Mouse (Mus musculus): ENCODE data around the gene S100a6.
A peak's percentile ranks its signal among the peaks of the same experiment; 100 is the strongest.

S100a6 gene

DNA sequence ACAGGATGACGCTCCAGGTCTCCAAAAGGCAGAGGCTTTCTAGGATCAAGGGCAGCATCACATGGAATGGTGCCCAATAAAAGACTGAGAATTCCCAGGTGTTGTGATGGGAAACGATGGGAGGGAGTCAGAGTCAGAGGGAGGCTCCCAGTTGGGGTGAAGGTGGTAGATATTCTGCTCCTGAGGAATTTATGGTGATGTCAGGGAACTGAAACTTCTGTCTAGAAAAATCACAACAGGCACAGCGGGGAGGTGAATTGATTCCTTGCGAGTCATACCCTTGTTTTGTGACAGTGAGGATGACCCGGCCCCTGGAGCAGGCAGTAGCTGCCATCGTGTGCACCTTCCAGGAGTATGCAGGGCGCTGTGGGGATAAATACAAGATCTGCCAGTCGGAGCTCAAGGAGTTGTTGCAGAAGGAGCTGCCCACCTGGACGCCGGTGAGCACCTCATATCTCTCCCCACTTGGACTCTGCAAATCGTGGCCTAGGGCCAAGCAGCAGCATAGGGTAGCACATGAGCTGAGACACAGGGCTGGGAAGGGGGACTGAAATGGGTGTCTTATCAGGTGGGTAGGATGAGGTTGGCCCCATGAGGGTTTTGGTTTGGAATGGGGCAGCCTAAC lies 11.1 kb upstream of the S100a6 start, which contains the start of gene Gm42674:
Gene Gm42674, plus strand, starts transcription at position 419 of the 625 bp plus-strand sequence.
- no peak for DNase-seq

DNA sequence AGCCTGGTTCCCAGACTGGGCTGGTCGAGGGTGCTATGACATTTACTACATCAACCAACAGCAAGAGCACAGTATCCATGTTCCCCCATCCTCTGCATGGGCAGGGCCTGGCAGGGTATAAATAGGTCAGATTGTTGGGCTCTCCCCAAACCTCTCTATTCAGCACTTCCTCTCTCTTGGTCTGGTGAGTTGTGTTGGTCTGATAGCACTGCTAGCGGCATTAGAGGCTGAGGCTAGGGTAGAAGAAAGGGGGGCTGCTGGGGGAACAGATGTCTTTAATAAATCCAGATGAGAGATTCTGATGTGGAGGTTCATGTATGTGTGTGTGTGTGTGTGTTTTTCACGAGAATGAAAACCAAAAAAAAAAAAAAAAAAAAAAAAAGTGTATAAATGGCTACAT lies 9.1 kb upstream of the S100a6 start, which contains the start of gene S100a4:
Gene S100a4, plus strand, starts transcription at position 149 of the 400 bp plus-strand sequence.
- DNase-seq = no peak

DNA sequence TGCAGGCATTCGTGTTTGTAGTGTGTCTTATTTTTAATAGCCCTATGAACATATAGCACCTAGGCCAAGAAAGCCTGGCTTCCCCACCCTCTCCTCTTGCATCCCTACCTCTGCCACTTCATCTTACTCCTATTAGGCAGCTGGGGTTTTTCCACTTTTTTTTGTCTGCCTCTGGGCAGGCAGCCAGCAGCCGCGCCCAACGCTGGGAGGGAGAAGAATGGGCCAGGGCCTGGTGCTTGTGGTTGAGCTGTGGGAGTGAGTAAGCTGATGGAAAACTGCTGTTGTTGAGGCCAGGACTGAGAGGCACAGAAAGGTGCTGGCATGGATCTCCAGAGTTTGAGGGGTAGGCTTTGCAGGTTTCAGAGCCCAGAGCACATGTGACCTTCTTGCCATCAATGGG lies 8.3 kb upstream of the S100a6 start:
- DNase-seq = peak; percentile 66 to 75

DNA sequence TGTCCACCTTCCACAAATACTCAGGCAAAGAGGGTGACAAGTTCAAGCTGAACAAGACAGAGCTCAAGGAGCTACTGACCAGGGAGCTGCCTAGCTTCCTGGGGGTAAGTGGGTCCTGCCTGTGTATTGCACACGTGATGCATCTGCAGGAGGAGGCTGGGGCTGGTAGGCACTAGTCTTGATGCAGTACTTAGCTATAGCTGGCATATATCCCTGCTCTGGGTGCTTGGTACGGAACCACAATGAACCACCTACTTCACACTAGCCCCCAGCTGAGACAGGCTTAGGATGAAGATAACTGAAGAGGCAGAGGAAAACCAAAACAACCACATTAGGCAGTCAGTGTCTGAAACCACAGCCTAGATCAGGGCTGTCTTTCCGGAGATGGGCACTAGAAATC lies 7.6 kb upstream of the S100a6 start:
- no peak for DNase-seq

DNA sequence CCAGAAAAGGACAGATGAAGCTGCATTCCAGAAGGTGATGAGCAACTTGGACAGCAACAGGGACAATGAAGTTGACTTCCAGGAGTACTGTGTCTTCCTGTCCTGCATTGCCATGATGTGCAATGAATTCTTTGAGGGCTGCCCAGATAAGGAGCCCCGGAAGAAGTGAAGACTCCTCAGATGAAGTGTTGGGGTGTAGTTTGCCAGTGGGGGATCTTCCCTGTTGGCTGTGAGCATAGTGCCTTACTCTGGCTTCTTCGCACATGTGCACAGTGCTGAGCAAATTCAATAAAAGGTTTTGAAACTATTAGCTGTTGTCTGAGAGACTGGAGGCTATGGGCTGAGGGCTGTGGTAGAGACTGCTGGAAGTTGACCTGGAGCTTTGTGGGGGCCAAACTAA lies 6.9 kb upstream of the S100a6 start:
- DNase-seq = no peak

DNA sequence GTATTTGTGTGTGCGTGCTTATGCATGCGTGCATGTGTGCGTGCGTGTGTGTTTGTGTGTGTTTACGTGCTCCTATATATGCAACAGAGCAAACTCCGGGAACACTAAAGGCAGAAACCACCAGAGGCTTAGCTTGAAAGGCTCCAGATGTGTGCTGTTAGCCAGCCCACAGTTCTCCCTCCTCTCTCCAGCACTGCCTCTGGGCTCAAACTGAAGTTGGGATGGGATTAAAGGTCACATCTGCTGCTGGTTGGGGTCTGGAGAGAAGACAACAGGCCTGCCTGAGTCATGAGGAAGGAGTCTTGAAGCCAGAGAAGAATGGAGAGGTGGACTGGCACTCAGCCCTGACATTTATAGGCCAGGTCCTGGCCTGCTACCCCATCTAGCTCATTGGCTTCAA lies 6.5 kb upstream of the S100a6 start:
- DNase-seq = no peak

DNA sequence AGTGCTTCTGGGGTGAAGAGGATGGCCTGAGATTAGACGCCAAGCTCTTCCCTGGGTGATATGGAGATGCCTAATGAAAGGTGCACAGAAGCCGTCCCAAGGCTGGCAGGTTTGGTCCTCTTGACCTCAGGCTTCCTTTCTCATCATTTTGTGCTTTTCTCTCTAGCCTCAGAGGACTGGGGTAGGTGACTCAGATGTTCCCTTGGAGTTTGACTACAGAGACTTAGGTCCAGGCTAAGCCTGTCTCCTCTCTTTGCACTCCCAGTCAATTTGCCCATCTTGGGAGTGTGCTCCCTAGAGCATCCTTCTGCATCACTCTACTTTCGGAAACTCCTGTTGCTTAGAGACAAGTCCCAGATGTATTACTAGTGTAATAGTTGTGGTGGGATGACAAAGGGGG lies 5.3 kb upstream of the S100a6 start:
- DNase-seq = no peak

DNA sequence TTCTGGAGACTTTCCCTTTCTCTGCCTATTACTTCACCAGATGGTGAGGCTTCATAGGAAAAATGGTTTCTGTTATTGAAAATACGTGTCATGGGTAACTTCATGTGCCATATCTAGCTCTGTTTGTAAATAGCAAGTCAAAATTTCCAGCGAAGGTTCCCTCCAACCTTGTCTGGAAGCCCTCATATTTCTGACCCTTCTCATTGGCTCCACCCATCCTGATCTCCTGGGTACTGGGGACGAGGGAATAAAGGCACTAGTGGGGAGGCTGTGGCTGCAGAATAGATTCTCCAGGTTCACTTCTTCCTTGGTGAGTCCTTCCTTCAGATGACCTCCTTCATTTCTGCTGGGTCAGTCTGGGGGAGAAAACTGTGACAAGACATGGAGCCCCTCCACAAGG lies 4.5 kb upstream of the S100a6 start, which contains the start of gene S100a5:
Gene S100a5, plus strand, starts transcription at position 301 of the 400 bp plus-strand sequence.
- no peak for DNase-seq

DNA sequence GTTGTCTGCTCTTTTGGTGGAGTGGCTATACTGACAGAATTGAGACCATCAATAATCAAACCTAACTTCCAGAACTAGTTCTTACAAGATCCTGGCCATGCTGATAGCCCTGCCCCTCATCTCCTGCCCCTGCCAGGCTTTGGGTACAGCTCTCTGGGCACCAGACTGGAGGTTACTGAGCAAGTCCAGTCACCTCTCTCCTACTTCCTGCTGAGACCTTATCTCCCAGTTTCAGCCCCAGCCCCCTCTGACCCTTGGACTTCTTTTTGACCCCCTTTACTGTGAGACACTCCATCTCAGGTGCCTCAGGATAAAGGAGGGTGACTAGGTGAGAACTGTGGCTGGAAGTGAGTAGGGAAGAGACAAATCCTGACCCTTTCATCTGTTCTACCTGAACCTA lies 3.6 kb upstream of the S100a6 start:
- DNase-seq = no peak

DNA sequence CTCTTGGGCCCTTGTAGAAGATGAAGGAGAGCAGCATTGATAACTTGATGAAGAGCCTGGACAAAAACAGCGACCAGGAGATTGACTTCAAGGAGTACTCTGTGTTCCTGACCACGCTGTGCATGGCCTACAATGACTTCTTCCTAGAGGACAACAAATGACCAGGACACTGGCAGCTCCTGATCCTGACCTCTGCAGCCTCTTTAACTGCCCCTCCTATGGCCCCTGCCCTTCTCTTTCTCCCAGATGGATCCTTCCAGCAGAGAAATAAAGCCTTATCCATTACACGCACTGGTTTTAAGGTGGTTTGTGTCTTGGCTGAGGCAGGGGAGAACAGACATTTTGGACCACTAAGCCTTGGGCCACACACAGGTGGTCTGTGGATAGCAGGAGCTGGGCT lies 1.2 kb upstream of the S100a6 start:
- DNase-seq = no peak

DNA sequence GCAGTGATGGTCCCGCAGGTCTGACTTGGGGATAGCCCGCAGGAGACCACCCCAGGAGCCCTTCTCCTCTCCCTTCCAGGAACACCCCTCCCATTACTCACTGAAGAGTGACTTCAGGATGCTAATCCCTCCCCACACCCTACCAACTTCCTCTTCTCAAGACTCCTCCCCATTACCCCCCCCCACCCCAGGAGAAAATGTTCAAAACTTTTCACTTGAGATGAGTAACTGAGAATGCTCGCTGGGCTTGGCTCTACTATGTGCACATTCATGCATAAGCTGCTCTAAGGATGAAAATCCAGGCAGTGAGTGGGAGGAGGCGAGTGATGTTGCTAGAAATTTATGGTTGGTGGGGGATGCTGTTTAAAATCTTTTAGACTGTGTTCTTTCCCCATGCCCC lies 621 bp upstream of the S100a6 start:
- no peak for DNase-seq

DNA sequence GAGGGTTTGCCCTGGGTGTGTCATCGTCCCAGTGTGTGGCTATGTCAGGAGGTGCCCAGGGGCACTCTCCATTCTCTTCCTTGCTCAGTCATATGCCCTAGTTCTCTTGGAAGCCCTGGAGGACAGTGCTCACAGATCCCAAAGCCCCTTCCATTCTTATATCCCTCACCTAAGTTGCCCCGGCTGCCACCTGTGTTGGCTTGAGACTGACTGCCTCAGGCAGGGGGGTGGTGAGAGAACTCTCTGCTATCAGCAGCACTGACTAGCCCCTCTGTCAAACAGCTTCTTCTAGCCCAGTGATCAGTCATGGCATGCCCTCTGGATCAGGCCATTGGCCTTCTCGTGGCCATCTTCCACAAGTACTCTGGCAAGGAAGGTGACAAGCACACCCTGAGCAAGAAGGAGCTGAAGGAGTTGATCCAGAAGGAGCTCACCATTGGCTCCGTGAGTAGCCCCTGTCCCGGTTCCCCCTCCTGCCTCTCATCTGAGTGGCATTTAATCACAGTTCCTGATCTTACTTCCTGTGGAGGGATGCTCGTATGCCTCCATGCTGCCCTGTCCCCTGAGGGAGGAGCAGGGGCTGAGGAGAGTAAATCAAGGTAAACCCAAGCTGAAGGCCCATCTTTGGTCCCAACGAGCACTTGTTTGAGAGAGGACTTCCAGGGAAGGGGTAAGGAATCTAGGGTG lies 922 bp downstream of the S100a6 start:
- no peak for DNase-seq

DNA sequence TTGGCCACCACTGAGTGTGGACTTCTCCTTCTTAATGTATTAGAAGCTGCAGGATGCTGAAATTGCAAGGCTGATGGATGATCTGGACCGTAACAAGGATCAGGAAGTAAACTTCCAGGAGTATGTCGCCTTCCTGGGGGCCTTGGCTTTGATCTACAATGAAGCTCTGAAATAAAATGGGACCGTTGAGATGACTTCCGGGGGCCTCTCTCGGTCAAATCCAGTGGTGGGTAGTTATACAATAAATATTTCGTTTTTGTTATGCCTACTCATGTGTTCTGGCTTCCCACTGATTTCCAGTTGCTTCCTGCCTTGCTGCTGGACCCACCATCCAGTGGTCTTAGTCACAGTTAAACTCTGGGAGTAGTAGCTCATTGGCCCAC lies 1.5 kb downstream of the S100a6 start:
- no peak for DNase-seq

DNA sequence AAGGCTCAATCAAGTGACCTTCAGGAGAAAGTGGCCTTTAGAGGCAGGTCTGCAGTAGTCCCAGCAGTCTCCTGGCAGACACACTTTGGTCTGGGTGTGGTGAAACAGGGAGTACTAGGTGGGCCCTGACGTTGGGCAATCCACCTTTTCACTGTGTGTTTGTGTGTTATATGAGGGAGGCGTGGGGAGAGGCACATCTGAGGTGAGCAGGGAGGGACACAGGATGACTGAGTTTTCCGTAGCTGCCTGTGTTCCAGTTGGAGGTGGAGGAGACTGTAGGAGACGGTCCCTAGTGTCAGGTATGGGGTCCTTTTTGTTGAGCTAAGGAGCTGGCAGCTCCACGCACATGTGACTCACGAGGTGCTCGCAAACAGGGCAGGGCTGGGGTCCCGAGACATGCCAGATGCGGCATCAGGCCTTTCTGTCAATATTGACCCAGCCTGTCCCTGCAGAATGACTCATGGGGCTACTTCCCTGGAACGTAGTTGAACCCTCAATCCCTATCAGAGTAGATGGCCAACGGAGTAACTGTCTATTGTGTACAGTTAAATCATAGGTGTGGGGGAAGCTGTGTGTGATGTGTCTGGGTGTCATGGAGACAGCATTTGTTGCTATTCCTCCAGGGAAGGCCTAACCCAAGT lies 2.0 kb downstream of the S100a6 start:
- DNase-seq = no peak

DNA sequence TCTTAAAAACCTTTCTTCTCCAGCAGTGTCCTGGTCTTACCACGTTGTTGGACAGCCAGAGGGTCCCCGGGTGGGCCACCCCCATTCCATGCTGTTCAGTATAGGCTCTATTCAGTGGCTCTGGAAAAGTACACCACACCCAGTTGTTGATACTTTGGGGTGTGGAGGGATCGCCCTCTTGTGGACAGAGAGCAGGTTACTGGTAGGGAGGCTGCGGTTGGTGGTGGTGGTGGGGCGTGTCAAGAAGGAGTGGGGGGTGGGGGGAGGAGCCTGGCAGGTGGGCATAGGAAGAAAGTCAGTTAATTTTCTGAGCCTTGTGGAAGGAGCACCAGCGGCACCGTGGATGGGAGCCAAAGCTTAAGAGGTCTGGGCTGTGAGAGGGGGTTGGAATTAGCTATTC lies 2.7 kb downstream of the S100a6 start:
- peak; percentile 79 to 82 for DNase-seq

DNA sequence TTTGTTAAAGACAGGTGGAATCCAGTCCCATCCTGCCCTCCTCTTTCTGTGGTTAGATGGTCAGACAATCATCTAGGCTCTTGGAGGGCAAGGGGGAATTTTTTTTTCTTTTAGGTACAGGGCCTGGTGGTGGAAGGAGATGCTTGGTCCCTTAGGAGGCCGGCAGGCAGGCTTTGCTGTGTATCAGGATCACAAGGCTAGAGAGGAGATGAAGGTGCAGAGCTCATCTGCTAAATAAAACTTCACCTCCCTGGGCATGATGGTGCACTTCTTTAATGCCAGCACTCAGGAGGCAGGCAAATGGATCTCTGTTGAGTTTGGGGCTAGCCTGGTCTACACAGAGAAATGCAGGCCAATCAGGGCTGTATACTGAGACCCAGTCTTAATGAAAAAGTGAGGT lies 3.2 kb downstream of the S100a6 start:
- DNase-seq = no peak

DNA sequence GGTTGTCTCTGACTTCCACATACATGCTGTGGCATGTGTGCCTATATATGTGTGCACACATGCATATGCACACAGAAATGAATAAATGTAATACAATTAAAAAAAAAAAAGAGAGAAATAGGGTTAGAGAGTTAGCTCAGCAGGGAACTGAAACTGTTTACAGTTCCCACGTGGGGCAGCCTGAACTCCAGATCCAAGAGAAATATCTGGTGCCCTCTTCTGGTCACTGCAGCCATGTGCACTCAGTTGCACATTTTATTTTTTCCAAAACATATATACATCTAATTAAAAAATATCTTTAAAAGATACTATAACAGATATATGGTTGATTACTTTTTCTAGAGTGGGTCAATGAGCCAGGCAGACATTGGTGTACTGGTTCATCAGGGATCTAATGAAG lies 4.9 kb downstream of the S100a6 start:
- no peak for DNase-seq

DNA sequence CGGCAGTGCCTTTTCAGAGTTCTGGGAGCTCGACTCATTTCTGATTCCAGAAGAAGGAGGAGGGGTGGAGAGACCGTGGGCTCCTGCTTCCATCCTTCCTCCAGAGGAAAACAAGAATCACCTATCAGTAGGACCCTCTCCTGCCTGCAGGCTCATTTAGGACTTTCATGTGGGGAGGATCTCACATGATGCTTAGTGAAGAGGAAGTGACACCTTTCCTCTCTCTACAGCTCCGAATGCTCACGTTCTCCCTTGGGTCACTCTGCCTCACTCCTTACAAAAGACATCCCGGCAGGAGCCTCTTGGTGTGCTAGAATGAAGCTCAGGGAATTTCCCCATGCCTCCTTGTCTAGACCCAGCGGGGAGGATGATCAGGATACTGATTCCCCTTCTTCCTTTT lies 8.9 kb downstream of the S100a6 start:
- no peak for DNase-seq

DNA sequence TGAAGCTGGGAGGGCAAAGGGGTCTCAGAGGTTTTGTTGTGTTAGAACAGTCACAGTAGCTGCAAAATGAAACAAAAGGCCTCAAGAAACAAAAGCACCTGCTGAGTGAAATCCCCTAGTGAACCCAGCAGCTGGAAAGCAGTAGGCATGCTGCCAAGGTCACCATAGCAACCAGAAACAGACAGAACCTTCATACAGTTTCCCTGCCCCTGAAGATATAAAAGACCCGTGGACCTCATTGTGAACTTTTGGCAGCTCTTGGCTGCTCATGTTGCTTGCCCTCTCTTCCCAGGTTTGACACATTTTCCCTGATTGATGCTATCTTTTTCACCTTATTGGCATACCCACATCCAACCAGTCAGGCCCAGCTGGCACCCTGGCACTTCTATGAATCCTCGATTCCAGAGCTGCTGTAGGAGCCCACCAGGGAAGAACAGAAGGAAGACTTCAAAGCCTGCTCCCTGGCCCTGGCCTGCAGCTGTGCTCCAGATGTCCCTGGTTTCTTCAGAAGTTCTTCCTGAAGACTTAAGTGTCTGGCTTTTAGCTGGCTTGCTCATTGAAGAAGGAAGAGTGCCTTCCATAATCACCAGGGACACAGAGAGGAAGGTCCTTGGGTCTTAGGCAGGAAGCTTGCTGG lies 10.9 kb downstream of the S100a6 start:
- DNase-seq = peak; percentile 52 to 70

DNA sequence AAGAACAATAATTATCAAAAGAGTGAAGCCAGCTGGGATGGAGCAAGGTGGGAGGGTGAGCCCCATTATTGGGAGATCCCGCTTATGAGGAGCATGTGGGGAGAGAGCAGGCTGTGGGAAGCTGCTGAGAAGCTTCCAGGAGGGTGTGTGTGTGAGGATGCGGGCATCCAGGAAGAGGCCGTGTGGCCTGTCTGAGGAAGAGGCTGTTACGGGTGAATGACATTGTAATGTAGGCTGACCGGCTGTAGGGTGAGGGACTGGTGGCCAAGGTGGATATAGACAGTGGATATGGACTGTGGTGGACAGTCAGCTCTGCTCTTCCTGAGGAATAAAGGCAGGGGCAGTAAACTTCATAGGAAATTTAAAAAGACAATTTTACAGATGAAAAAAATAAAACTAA lies 12.8 kb downstream of the S100a6 start:
- DNase-seq = no peak

DNA sequence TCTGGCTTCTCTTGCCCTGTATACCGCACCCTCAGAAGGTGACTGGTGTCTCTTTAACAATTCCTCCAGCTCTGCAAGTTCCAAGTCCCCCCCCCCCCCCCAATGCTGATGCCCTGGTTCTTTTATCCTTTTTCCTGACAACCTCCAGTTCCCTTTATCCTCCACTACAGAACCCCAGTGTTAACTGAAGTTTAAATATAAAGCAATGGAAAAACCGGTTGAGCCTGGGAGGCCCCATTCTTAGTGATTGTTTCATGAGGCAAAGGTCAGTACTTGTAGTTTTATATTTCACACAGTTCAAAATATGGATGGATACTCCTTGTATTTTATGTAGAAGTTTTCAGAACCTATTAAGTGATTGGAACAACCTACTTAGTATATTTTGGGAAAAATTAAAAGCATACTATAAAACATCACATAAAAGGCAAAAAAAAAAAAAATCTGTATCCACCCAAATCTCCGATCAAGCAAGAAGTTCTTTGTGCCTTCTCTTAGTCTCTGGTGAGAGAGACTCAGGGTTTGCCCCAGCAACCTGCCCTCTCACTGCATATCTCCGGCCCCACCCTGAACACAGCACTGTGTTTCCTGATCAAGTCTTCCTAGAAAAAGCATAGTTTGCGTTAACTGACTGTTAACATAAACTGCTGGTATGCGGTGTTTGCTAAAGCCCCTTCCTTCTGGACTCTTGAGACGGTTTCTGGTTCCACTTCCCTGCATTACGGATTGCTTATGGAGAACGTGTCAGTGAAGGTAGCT lies 13.8 kb downstream of the S100a6 start:
- no peak for DNase-seq

DNA sequence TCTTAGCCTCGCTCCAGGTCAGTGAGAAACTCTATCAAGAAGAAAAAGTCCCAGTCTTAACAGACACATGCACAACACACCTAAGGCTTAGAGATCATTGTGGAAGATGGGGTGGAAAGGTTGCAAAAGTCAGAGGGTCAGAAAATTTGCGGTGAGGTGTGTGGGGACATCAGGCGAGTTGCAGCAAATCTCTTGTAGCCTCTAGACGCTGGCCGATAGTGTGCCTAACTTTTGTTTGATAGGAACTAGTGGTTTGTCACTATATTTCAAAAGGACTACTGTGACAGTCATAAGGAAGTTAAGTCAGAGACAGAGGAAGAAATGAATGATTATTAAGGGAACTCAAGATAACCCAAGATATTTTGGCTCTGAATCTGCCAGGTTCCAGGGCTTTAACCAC lies 14.7 kb downstream of the S100a6 start:
- DNase-seq = no peak

DNA sequence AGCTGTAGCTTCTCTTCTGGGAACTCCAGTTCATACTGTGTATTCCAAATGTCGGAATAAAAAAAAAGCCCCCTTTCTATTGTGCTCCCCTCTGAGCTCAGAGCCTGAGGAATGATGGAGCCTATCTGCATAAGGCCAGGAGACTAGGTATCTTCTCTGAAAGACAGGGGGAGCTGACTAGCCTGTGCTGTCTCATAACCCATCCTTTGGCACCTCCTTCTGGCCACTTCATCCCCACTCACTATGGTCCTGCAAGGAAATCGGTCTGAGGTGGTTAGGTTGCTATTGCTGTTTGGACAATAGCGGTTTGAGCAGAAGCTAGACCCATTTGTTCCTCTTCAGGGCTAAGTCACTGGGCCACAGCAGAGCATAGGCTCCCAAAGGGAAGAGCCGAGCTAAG lies 15.1 kb downstream of the S100a6 start:
- DNase-seq = no peak

Data from kidney, postnatal 25 days (tissue).